12 mouse cellular contexts compared by ENCODE assay signal in genomic region chr6:137058257-137058656, GRCm38 (mm10).
"Had no signal": no experiment of that assay in that cellular context is flagged by ENCODE, and none has a peak within 500 bp of the region (broad histone marks: within the 10 kb centered on the region; RNA-seq: fewer than 3 reads in every experiment).

No protein-coding gene starts in this region.

- DNase-seq: retina, postnatal 1 day; right cerebral cortex, adult 18-20 months; right cerebral cortex, postnatal 14 days; right cerebral cortex, postnatal 25 days; right cerebral cortex, postnatal 4 days; spleen, adult 18-20 months; thymus, adult 18-20 months; thymus, adult 2 months; thymus, postnatal 14 days; thymus, postnatal 25 days; thymus, postnatal 36 days; thymus, postnatal 4 days had no signal
